Mouse (Mus musculus): Measurements from ENCODE around the gene Kl. TPM values are rescaled to one million over a fixed set of nuclear protein-coding genes. Genes with fewer than 3 reads are reported as not detected.

The Kl gene
- polyA plus RNA-seq (2014; fragmentation: Illumina TruSeq; extraction: RNeasy Lipid Tissue Mini Kit (QIAGEN cat#74804); ENCODE audit: low replicate concordance): 0.41 TPM

GRCm38 (mm10) chr5:150952328-150952668 lies at the start of gene Kl:
TSS of gene Kl (plus strand) at chr5:150952607.

